Mouse (Mus musculus) right cerebral cortex, adult 2 months (tissue): ENCODE results near the gene Hs1bp3.

Experiments
- DNase-seq, 2 experiments: peaks; one replicate each; pipeline ENCODE4 v3.0.0; 2021 to 2022; ENCODE audit warnings: low spot score in 2 of 2

Hs1bp3 gene

DNA sequence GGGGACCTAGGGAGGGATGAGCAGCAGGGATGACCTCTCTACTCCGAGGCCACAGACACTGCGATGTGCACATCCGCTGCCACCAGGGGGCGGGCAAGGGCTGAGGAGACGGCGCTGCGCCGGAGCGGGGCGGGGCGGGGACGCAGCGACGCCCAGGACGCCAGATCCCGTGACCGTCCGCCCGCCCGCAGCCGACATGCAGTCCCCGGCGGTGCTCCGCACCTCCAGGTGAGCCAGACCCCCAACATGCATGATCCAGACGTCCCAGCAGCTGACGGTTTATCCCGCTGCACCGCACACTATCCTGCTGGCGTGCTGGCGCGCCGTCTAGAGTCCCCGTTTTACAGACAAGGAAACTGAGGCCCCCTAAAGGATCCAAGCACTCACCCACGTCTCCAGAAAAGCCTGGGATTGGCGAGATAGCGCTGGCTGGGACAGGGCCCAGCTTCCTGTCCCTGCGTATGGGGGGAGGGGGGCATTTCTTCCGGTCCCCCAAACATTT lies at the start of gene Hs1bp3:
TSS of gene Hs1bp3 (plus strand) at position 163 of the 502 bp plus-strand sequence.
- DNase-seq, result peak; percentile 85 to 89

DNA sequence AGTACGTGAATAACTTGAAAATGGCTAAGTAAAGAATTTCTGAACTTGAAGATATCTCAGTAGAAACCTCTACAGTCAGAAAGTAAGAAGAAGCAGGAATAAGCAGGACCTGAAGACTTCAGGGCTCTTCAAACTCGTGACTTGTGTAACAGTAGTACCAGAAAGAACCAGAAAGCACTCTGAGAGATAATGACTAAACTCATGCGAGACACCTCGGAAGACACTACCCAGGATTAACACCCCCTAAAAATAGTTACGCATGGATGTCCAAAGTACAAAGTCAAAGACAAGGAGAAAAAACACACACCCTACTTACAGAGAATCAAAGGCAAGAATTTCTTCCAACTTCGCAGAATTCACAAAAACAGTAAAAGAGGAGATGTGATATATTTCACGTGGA lies 46.9 kb upstream of the Hs1bp3 start:
- no peak for DNase-seq

GRCm38 (mm10) chr12:8269627-8270026 lies 43.6 kb upstream of the Hs1bp3 start:
- DNase-seq, result no peak

DNA sequence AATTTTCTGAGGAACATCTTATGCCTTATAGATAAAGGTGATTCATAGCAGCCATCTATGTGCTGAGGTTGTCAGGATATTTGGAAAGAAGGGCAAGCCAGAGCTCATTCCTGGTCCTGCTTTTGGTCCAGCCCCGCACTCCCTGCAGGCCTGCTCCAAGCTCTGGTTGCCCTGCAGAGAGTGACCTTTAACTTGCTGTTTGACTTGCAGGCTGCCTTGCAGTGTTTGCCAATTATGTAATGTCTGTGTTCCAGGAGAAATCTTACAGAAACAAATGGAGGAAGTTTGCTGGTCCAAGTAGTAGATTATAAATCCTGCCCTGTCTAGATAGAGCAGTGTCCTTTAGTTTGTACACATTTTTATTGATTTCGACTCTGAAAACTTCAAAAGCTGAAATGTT lies 41.8 kb upstream of the Hs1bp3 start:
- DNase-seq, result no peak

DNA sequence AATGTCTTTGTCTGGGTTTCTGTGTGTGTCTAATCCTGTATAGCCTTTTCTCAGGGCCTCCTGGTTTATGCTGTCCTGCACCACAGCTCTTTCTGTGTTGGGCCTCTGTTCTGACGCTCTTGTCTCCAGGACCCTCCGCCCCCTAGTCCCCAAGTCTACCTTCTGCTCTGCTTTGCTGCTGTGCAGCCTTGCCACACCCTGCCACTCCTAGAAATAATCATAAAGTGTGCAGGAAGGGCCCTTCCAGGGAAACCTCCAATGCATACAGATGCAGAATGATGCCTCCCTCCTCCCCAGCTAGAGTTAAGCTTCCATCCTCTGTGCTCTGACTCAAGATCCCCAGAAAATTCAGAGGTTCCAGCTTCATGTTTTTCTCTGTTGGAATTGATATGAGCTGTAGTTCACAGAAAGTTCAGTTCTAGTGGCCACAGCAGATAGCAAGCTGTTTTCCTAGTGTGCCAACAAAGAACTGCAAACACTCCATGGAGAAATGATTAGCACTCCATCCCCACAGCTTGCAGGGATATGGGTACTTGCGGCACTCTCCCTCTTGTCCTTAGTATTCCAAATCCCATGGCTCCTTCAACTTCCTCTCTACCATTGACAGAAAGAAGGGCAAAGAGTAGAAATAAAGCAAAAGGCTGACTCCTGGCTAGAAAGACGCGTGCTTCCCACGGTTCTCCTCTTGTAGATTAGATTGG lies 39.6 kb upstream of the Hs1bp3 start:
- DNase-seq, result no peak

GRCm38 (mm10) chr12:8275424-8275823 lies 37.8 kb upstream of the Hs1bp3 start:
- no peak for DNase-seq

DNA sequence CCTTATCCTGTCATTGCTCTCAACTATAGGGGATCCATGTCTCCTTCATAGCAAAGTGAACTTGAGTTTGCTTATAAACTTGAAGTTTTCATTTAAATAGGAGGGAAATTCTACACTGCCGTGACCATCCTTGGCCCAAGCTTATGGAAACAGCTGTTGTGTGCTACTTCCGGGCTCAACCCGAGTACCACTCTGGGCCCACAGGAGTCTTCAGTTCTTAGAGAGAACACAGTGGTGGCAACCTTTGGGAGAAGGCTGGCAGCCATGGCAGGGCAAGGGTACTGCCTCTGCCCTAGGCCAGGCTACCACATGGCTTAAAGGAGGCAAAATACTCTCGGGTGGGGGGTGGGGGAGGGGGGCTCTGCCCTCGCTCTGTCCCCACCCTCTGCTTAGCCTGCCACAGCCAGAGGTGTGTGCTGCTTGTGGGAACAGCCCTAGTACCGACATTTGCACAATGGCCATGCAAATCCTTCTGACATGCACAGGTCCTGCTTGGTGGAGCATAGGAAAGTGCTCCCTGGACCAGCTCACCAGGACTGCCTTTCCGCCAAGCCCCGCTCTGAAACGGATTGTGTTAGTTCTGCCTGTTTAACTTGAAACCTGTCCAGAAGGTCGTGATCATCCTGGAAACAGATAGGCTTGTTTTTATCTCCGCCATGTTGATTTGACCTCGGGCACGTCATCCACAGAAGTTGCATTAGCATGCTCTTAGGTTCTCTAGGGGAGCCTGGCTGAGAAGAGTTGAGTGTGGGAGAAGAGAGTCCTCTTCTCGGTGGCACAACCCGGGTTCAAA lies 31.8 kb upstream of the Hs1bp3 start:
- no peak for DNase-seq

- DNase-seq, result no peak
Measured at GRCm38 (mm10) chr12:8287970-8288369, 25.3 kb upstream of the Hs1bp3 start.

GRCm38 (mm10) chr12:8289099-8289498 lies 24.1 kb upstream of the Hs1bp3 start:
- DNase-seq, result no peak

DNA sequence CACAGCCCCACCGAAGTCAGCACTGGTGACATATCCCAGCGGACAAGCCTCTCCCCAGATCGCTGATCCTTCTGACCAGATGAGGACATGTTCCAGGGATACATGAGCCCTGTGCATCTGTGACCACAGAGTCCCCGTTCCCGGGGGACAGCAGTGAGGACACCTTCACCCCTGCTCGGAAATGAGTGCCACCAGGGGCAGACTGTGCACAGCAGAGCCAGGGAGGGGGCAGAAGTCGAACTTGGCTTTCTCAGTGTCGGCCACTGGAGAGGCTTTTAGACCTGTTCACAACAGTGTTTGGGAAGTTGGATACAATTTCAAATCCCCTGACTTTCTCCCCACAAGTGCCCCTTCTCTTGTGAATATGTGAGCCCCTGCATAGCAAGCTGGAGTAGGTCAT lies 23.7 kb upstream of the Hs1bp3 start:
- DNase-seq, result no peak

- peak in 1 of 2 experiments; percentile 33 for DNase-seq
Measured at GRCm38 (mm10) chr12:8291157-8291853, 21.9 kb upstream of the Hs1bp3 start.

DNA sequence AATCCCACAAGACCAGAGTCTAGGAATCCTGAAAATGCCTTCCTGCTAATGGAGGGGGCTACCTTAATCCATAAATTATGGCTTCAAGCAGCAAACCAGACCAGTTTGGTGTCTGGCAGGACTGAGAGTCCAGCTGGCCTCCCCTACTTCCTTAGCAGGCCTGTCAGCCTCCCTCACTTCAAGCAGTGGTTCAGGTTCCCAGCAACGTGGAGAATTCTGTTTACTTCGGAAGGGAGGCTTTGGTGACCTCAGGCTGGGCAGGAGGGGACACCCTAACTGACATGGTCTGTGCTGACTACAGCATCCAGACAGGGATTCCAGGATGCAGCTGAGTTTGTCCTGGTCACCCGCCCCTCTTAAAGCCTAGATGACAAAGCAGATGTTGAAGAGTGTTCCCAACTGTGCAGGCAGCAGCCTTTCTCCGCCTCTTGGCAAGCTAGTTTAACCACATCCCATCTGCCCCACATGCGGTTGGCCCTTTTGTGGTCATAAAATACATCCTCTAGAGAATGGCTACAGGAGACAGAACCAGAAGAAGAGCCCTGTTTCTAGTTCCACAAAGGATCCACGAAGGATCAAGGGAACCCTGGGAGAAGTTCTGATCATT lies 17.8 kb upstream of the Hs1bp3 start:
- DNase-seq, result no peak

DNA sequence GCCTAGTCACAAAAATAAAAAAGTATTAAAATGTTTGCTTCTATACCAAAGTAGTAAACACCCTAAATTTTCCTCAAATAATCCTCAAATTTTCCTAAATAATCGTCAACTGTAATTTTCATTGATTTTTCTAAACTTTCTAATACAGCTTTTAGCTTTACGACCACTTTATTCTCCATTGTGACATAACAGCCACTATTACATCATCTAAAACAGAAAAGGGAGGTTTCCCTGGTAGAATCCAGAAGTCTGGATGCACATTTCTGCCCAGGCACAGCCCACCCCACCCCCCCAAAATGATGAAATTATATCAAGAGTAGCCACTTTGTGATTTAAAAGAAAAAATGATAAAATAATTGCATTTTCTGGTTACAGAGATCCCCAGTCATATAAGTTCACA lies 17.1 kb upstream of the Hs1bp3 start:
- no peak for DNase-seq

GRCm38 (mm10) chr12:8297586-8298214 lies 15.5 kb upstream of the Hs1bp3 start:
- peak in 1 of 2 experiments; percentile 41 for DNase-seq

DNA sequence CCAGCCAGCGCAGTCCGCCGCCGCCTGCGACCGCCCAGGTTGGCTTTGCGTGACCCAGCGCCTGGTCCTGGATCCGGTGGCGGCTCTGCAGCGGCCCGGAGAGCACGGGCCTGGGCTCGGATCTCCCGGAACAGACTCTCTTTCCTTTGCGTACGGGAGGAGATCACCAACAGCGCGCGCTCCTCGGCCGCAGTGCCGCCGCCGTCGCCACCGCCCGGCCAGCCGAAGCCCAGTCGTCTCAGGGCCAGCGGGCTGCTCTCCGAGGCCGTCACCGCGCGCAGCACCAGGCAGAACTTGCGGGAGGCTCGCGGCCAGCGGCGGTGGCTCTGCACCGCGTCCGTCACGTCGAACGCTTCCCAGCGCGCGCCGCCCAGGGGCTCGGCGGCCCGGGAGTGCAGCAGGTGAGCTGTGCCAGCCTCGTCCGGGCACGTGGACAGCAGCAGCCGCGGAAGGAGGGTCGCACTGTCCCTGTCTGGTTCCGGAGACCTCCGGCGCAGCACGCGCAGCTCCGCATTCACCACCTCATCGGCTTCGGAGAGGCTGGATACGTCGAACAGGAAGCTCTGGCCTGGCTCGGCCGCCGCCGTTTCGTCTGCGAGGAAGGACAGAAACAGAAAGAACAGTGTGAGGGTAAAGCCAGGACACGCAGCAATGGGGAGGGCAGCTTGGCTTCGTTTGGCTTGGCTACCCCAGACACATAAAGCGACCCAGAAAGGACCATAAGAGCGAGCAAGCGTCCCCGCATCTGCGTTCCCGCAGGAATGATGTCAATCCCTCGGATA lies 14.7 kb upstream of the Hs1bp3 start:
- DNase-seq, result no peak

GRCm38 (mm10) chr12:8299143-8300110 lies 13.8 kb upstream of the Hs1bp3 start:
- no peak for DNase-seq

DNA sequence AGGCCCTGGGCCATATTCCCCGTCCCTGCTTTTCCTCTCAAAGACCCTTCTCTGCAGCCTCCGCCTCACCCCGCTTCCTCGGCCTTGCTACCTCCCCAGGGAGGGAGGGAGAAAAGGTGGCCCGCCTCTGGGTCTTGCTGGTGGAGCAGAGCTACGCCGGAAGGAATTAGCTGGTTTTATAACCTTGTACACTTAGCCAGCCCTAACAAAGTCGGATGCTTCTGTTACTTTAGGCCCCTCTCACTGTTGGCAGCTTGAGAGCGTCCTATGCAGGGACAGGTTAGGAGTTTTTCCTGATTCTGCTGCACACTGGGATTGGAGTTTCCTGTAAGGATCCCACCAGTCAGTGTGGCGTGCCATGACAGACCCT lies 13.1 kb upstream of the Hs1bp3 start:
- no peak for DNase-seq

DNA sequence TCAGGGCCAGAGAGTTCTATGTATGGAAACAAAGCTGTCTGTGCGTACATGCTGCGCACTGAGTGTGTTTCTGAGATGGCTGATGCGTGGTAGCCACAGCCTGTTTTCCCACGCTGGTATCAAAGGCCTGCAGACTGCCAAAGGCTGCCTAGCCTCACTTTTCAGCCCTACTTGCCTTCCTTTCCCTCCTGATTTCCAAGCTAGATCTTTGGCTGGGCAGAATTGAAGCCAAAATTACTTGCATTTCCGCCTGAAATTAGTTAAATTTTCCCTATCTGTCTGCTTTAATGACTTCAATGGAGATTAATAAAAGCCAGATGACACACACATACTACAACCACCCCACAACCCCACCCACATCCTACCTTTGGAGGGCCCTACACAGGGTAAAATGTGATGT lies 12.7 kb upstream of the Hs1bp3 start:
- no peak for DNase-seq

DNA sequence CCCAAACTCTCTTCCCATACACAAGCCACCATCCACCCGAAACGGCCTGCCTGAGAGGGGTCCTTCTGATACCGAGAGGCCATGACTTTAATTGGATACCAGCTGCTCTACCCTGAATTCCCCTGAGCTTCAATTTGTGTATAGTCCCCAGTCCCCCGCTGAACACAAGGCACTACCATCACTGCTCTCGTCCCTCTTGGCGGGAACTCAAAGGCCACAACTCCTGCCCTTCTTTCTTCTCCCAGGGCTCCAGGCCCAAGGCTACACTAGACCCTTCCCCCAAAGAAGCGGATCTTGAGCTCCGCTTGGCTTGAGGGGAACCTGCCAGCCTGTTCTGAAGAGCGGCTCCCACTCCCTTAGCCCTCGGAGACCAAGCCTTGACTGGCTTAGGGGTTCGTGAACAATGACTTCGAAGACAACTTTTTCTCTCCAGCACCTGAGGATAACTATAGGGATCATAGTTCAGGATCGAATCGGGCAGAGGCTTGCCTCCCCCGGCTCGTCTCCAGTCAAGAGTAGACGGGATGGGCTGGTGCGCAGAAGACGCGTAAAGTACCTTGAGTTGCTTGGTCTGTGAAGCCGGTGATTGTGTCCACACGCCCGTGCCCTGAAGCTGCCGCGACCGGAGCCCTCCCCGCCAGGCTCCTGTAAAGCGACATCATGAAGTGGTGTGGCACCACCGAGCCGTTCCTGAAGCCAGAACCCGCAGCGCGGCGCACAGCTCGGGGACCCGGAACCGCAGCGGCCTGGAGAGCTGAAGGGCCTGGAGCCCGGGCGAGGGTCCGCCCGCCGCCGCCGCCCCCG lies 12.0 kb upstream of the Hs1bp3 start:
- no peak for DNase-seq
